Mouse (Mus musculus): ENCODE measurements at regions not wholly inside any gene's neighbourhood (a gene's known extent, or its start where the extent isn't known, plus 50 kb on each side); places are given as distances from the start of the nearest gene placed in this dataset.

DNA sequence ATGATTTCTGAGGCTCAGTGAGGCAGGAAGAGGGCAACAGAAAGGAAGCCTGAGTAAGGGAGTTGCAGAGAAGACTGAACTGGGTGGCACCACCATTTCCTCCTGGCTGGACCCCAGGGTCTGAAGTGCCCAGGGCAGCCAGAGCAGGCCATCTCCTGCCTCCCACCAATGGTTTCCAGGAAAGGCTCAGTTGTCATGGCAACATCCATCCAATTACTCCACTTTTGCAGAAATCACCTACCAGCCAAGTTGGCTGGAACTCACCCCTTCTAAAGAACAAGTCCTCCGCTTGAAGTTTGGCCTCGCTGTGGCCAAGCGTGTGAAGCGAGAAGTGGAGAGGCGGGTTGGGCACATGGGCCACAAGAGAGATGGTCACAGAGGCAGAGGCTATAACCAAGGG lies 67.8 kb downstream of the Gm11733 start:
- no peak for DNase-seq
- TF ChIP-seq CTCF (IDR thresholded peaks at IDR 0.05; ENCODE audit: borderline replicate concordance, control insufficient read depth, extremely low read depth, insufficient read depth, low read length, poor library complexity) = no peak
- TF ChIP-seq POLR2A (IDR thresholded peaks at IDR 0.05; ENCODE audit: control insufficient read depth, extremely low read depth, insufficient read depth, low read length, poor library complexity) = no peak
- H3K27ac ChIP-seq (ENCODE audit: control insufficient read depth, insufficient read depth, low read length) = no peak overlapping the region
- H3K4me1 ChIP-seq (replicated peaks; ENCODE audit: control insufficient read depth, insufficient read depth, low read length) = no peaks in the 10 kb centered on the region
- H3K4me3 ChIP-seq (ENCODE audit: control insufficient read depth, insufficient read depth, low read length) = no peak overlapping the region
- H3K36me3 ChIP-seq (ENCODE audit: control insufficient read depth, insufficient read depth, low read length) = no peaks in the 10 kb centered on the region
- no peaks in the 10 kb centered on the region; the same call in 1 of the 2 replicates for H3K27me3 ChIP-seq (ENCODE audit: control insufficient read depth, insufficient read depth, low read length)
- 97% methylated on average over 5 of the region's 5 CpGs for WGBS

GRCm38 (mm10) chr11:117552430-117552969 lies 68.3 kb downstream of the Gm11733 start:
- Histone ChIP-seq H3K27me3 (ENCODE audit: control insufficient read depth, insufficient read depth, low read length) (no peaks in the 10 kb centered on the region; the same call in 1 of the 2 replicates), H3K4me1 (replicated peaks; ENCODE audit: control insufficient read depth, insufficient read depth, low read length) (no peaks in the 10 kb centered on the region), H3K36me3 (ENCODE audit: control insufficient read depth, insufficient read depth, low read length) (no peaks in the 10 kb centered on the region), H3K27ac (ENCODE audit: control insufficient read depth, insufficient read depth, low read length) (no peak overlapping the region), H3K4me3 (ENCODE audit: control insufficient read depth, insufficient read depth, low read length) (no peak overlapping the region)
- DNase-seq = no peak
- 95% methylated on average over 8 of the region's 8 CpGs for WGBS
- no peak for TF ChIP-seq POLR2A (IDR thresholded peaks at IDR 0.05; ENCODE audit: control insufficient read depth, extremely low read depth, insufficient read depth, low read length, poor library complexity)
- TF ChIP-seq CTCF (IDR thresholded peaks at IDR 0.05; ENCODE audit: borderline replicate concordance, control insufficient read depth, extremely low read depth, insufficient read depth, low read length, poor library complexity) = no peak

DNA sequence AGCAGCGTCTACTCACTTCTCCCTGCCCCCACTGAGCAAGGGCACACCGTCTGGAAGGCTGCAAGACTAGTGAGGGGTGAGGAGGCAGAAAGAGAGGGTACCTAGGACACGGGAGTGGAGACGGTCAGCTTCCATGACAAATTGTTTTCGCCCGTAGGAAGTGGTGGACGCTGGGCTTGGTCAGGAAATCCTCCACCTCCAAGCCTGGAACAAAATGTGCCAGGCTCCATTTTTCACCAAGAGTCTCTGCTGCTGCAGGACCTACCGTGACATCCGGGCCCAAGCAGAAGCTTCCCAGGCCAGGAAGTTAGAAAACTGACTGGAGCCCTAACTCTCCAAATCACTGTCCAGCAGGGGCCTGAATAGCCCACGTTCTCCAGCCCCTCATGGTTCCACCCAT lies 69.9 kb downstream of the Gm11733 start:
- no peaks in the 10 kb centered on the region; the same call in 1 of the 2 replicates for H3K27me3 ChIP-seq (ENCODE audit: control insufficient read depth, insufficient read depth, low read length)

GRCm38 (mm10) chr11:117557474-117558381 lies 73.6 kb downstream of the Gm11733 start:
- 89% methylated on average over 16 of the region's 16 CpGs for WGBS
- no peak for DNase-seq
- no peak overlapping the region for H3K27ac ChIP-seq (ENCODE audit: control insufficient read depth, insufficient read depth, low read length)
- H3K36me3 ChIP-seq (ENCODE audit: control insufficient read depth, insufficient read depth, low read length) = no peaks in the 10 kb centered on the region
- H3K27me3 ChIP-seq (ENCODE audit: control insufficient read depth, insufficient read depth, low read length) = no peaks in the 10 kb centered on the region
- H3K4me1 ChIP-seq (replicated peaks; ENCODE audit: control insufficient read depth, insufficient read depth, low read length) = no peaks in the 10 kb centered on the region
- no peak overlapping the region for H3K4me3 ChIP-seq (ENCODE audit: control insufficient read depth, insufficient read depth, low read length)
- TF ChIP-seq POLR2A (IDR thresholded peaks at IDR 0.05; ENCODE audit: control insufficient read depth, extremely low read depth, insufficient read depth, low read length, poor library complexity) (no peak), CTCF (IDR thresholded peaks at IDR 0.05; ENCODE audit: borderline replicate concordance, control insufficient read depth, extremely low read depth, insufficient read depth, low read length, poor library complexity) (no peak)

More for the DNA sequence above, 69.9 kb downstream of the Gm11733 start:
- Histone ChIP-seq H3K36me3 (ENCODE audit: control insufficient read depth, insufficient read depth, low read length) (no peaks in the 10 kb centered on the region), H3K4me3 (ENCODE audit: control insufficient read depth, insufficient read depth, low read length) (no peak overlapping the region), H3K27ac (ENCODE audit: control insufficient read depth, insufficient read depth, low read length) (no peak overlapping the region), H3K4me1 (replicated peaks; ENCODE audit: control insufficient read depth, insufficient read depth, low read length) (no peaks in the 10 kb centered on the region)
- TF ChIP-seq POLR2A (IDR thresholded peaks at IDR 0.05; ENCODE audit: control insufficient read depth, extremely low read depth, insufficient read depth, low read length, poor library complexity) (no peak), CTCF (IDR thresholded peaks at IDR 0.05; ENCODE audit: borderline replicate concordance, control insufficient read depth, extremely low read depth, insufficient read depth, low read length, poor library complexity) (no peak)
- no peak for DNase-seq
- 55% methylated on average over 10 of the region's 10 CpGs for WGBS

DNA sequence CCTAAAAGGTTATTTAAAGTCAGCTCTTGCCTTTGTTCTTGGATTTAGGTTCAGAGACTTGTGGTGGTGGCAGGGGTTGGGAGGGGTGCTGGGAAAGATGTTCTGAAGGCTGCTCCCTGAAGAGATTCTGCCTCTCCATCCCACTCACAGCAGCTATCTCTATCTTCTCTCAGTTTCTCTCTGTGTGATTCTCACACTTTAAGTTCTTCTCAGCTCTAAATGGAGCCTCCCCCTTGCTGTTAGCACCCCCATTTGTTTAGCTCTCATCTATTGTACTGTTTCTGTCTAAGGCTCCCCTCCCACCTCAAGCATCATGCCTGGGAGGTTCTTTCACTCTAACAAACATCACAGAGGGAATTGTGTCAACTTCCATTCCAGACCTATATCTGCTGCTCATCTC lies 75.7 kb downstream of the Gm11733 start:
- TF ChIP-seq POLR2A (IDR thresholded peaks at IDR 0.05; ENCODE audit: control insufficient read depth, extremely low read depth, insufficient read depth, low read length, poor library complexity) = no peak
- TF ChIP-seq CTCF (IDR thresholded peaks at IDR 0.05; ENCODE audit: borderline replicate concordance, control insufficient read depth, extremely low read depth, insufficient read depth, low read length, poor library complexity) = no peak
- H3K27me3 ChIP-seq (ENCODE audit: control insufficient read depth, insufficient read depth, low read length) = no peaks in the 10 kb centered on the region
- H3K36me3 ChIP-seq (ENCODE audit: control insufficient read depth, insufficient read depth, low read length) = no peaks in the 10 kb centered on the region
- DNase-seq = no peak
- H3K4me1 ChIP-seq (replicated peaks; ENCODE audit: control insufficient read depth, insufficient read depth, low read length) = no peaks in the 10 kb centered on the region
- H3K4me3 ChIP-seq (ENCODE audit: control insufficient read depth, insufficient read depth, low read length) = no peak overlapping the region
- no peak overlapping the region for H3K27ac ChIP-seq (ENCODE audit: control insufficient read depth, insufficient read depth, low read length)

DNA sequence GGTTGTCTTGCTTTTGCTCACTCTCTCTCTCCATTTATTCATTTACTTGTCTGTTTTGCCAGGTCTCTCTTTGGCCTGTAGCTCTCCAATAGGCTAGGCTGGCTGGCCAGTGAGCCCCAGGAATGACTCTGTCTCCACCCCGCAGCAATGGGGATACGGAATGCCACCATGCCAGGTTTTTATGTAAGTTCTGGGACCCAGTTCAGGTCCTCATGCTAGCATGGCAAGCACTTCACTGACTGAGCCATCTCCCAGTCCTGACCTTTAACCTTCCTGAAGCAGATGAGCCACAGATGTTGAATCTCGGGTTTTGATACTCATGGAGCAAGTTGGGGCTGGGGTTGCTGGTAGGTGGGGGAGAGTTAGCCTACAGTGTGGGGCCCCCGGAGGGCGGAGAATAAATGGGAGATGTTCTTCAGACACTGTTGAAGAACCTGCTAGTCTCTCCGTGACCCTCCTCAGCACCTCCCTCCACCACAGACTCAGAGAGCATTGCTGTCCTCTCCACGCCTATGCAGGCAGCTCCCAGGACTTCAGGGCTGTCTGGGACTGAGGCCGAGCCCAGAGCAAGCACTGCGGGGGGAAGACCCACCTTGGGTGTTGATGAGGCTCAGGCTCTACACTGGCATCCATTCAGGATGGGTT lies 83.9 kb downstream of the Gm11733 start:
- Histone ChIP-seq H3K27me3 (ENCODE audit: control insufficient read depth, insufficient read depth, low read length) (no peaks in the 10 kb centered on the region), H3K4me1 (replicated peaks; ENCODE audit: control insufficient read depth, insufficient read depth, low read length) (peaks cover 9% of the 10 kb centered on the region), H3K4me3 (ENCODE audit: control insufficient read depth, insufficient read depth, low read length) (no peak overlapping the region), H3K27ac (ENCODE audit: control insufficient read depth, insufficient read depth, low read length) (no peak overlapping the region), H3K36me3 (ENCODE audit: control insufficient read depth, insufficient read depth, low read length) (no peaks in the 10 kb centered on the region)
- DNase-seq = no peak
- 95% methylated on average over 9 of the region's 9 CpGs for WGBS
- TF ChIP-seq CTCF (IDR thresholded peaks at IDR 0.05; ENCODE audit: borderline replicate concordance, control insufficient read depth, extremely low read depth, insufficient read depth, low read length, poor library complexity) (no peak), POLR2A (IDR thresholded peaks at IDR 0.05; ENCODE audit: control insufficient read depth, extremely low read depth, insufficient read depth, low read length, poor library complexity) (no peak)

All from thymus, adult 2 months (tissue).